Mouse (Mus musculus): ENCODE data around the gene Nacc2.

DNA sequence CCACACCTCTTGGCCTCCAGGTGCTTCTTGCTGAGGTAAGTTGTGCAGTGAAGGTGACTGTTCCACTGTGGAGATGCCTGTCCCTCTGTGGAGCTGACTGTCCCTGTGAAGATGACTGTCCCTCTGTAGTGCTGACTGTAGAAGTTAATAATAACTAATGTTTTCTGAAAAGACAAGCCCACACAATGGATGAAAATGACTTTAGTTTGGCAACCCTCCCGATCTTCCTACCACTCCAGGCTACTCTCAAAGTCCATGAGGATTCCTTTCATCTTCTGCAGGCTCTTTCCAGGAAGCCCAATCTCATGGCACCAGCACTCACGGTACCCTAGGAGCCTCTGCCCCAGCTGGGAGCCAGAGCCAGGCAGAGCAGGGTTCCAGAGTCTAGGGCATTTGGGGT is 47.4 kb upstream of the Nacc2 start:
- TF ChIP-seq POLR2A (IDR thresholded peaks at IDR 0.05; ENCODE audit: insufficient read length, low read depth) (no peak), USF1 (IDR thresholded peaks at IDR 0.05; ENCODE audit: low read depth) (no peak), REST (IDR thresholded peaks at IDR 0.05; ENCODE audit: insufficient read depth, insufficient read length) (no peak), MAX (IDR thresholded peaks at IDR 0.05; ENCODE audit: low read depth) (no peak), TCF12 (IDR thresholded peaks at IDR 0.05; ENCODE audit: insufficient read depth, poor library complexity, severe bottlenecking) (no peak), MYOG (IDR thresholded peaks at IDR 0.05; ENCODE audit: control insufficient read depth in 1 of 3, insufficient read depth in 1 of 3, insufficient read length in 2 of 3, low read depth in 2 of 3) (no peak), POLR2AphosphoS2 (IDR thresholded peaks at IDR 0.05; ENCODE audit: insufficient read length, low read depth) (no peak), E2F4 (IDR thresholded peaks at IDR 0.05; ENCODE audit: insufficient read depth) (no peak), MYOD1 (IDR thresholded peaks at IDR 0.05; ENCODE audit: control insufficient read depth in 1 of 3, insufficient read length in 2 of 3, low read depth in 2 of 3) (no peak), SRF (IDR thresholded peaks at IDR 0.05; ENCODE audit: control insufficient read depth, insufficient read length, low read depth) (no peak)
